ENCODE assay signal across 14 mouse cellular contexts in genomic region chr10:8132795-8133194, GRCm38 (mm10).
DNase-seq lines count a peak whose midpoint lies in the region; ATAC-seq and TF ChIP-seq lines count a peak whose summit lies in the region.
"Had no signal": no experiment of that assay in that cellular context is flagged by ENCODE, and none has a peak within 500 bp of the region (broad histone marks: within the 10 kb centered on the region; RNA-seq: fewer than 3 reads in every experiment).

No protein-coding gene starts in this region.

- no peak for TF ChIP-seq EP300 in stomach, postnatal 0 days (optimal IDR thresholded peaks at IDR 0.05)

- no peaks in the 10 kb centered on the region for H3K9me3 ChIP-seq in forebrain, embryonic 13.5 days (replicated peaks)
- H3K9me3 ChIP-seq in forebrain, embryonic 12.5 days, result no peaks in the 10 kb centered on the region
- H3K9me3 ChIP-seq in stomach, embryonic 16.5 days (replicated peaks; ENCODE audit: control insufficient read depth, low read length), result no peaks in the 10 kb centered on the region
- H3K9me3 ChIP-seq in stomach, postnatal 0 days (ENCODE audit: control insufficient read depth, low read length), result no peaks in the 10 kb centered on the region
- no peaks in the 10 kb centered on the region for H3K9me3 ChIP-seq in limb, embryonic 13.5 days
- H3K9me3 ChIP-seq: midbrain, embryonic 12.5 days had no signal

- TF ChIP-seq CTCF in stomach, postnatal 0 days (IDR thresholded peaks at IDR 0.05; ENCODE audit: low read depth), result no peak

- 0 out of 2 replicates have a peak, but pooled peaks have one; percentile 4 for ATAC-seq in forebrain, embryonic 13.5 days
- ATAC-seq in forebrain, embryonic 12.5 days (ENCODE audit: low FRiP score), result no peak; the same call in 1 of the 2 replicates
- no peak for ATAC-seq in stomach, embryonic 16.5 days (ENCODE audit: insufficient read depth, low FRiP score)
- no peak for ATAC-seq in stomach, postnatal 0 days (ENCODE audit: low FRiP score, low TSS enrichment)
- ATAC-seq in limb, embryonic 13.5 days (ENCODE audit: low FRiP score, low read depth), result no peak
- no peak for ATAC-seq in megakaryocyte, adult 5-6 weeks (ENCODE audit: poor library complexity, severe bottlenecking)

- peaks cover 14% of the 10 kb centered on the region for H3K4me1 ChIP-seq in forebrain, embryonic 13.5 days
- H3K4me1 ChIP-seq in forebrain, embryonic 12.5 days, result peaks cover 13% of the 10 kb centered on the region
- H3K4me1 ChIP-seq in stomach, embryonic 16.5 days (ENCODE audit: control insufficient read depth, insufficient read depth, low read length), result peaks cover 3% of the 10 kb centered on the region; the same call in 1 of the 2 replicates
- H3K4me1 ChIP-seq in stomach, postnatal 0 days (replicated peaks; ENCODE audit: control insufficient read depth, insufficient read depth), result no peaks in the 10 kb centered on the region
- peaks cover 29% of the 10 kb centered on the region for H3K4me1 ChIP-seq in limb, embryonic 13.5 days

- no peak overlapping the region for H3K9ac ChIP-seq in forebrain, embryonic 13.5 days
- H3K9ac ChIP-seq in forebrain, embryonic 12.5 days, result no peak overlapping the region
- H3K9ac ChIP-seq in stomach, embryonic 16.5 days (ENCODE audit: low read length), result no peak overlapping the region
- no peak overlapping the region for H3K9ac ChIP-seq in stomach, postnatal 0 days (ENCODE audit: low read length)
- no peak overlapping the region for H3K9ac ChIP-seq in limb, embryonic 13.5 days
- H3K9ac ChIP-seq: liver, embryonic 14.5 days; midbrain, embryonic 12.5 days had no signal

- H3K36me3 ChIP-seq in forebrain, embryonic 13.5 days (ENCODE audit: poor library complexity, severe bottlenecking), result no peaks in the 10 kb centered on the region
- H3K36me3 ChIP-seq in forebrain, embryonic 12.5 days (replicated peaks), result no peaks in the 10 kb centered on the region
- no peaks in the 10 kb centered on the region for H3K36me3 ChIP-seq in stomach, embryonic 16.5 days (ENCODE audit: control insufficient read depth, insufficient read depth, low read length)
- H3K36me3 ChIP-seq in stomach, postnatal 0 days (ENCODE audit: control insufficient read depth, insufficient read depth, low read length), result no peaks in the 10 kb centered on the region
- H3K36me3 ChIP-seq in limb, embryonic 13.5 days, result no peaks in the 10 kb centered on the region
- H3K36me3 ChIP-seq: midbrain, embryonic 12.5 days had no signal

- no peak overlapping the region for H3K27ac ChIP-seq in forebrain, embryonic 13.5 days
- no peak overlapping the region for H3K27ac ChIP-seq in forebrain, embryonic 12.5 days
- no peak overlapping the region for H3K27ac ChIP-seq in stomach, embryonic 16.5 days (ENCODE audit: low read length)
- no peak overlapping the region for H3K27ac ChIP-seq in stomach, postnatal 0 days (replicated peaks)
- peak overlapping the region; percentile 73; the same call in 1 of the 2 replicates for H3K27ac ChIP-seq in limb, embryonic 13.5 days
- H3K27ac ChIP-seq: liver, embryonic 14.5 days; midbrain, embryonic 12.5 days had no signal

- H3K27me3 ChIP-seq in forebrain, embryonic 13.5 days, result no peaks in the 10 kb centered on the region
- H3K27me3 ChIP-seq in forebrain, embryonic 12.5 days, result 0 out of 2 replicates have a peak, but pooled peaks cover 6% of the 10 kb centered on the region
- no peaks in the 10 kb centered on the region for H3K27me3 ChIP-seq in stomach, embryonic 16.5 days (ENCODE audit: control insufficient read depth, insufficient read depth, low read length)
- no peaks in the 10 kb centered on the region for H3K27me3 ChIP-seq in stomach, postnatal 0 days (ENCODE audit: control insufficient read depth, insufficient read depth, low read length)
- no peaks in the 10 kb centered on the region for H3K27me3 ChIP-seq in limb, embryonic 13.5 days

- H3K4me3 ChIP-seq in forebrain, embryonic 13.5 days, result no peak overlapping the region
- H3K4me3 ChIP-seq in forebrain, embryonic 12.5 days (replicated peaks), result no peak overlapping the region
- no peak overlapping the region for H3K4me3 ChIP-seq in stomach, embryonic 16.5 days (replicated peaks; ENCODE audit: low read length)
- no peak overlapping the region for H3K4me3 ChIP-seq in stomach, postnatal 0 days (ENCODE audit: low read depth, low read length)
- no peak overlapping the region for H3K4me3 ChIP-seq in limb, embryonic 13.5 days
- H3K4me3 ChIP-seq: midbrain, embryonic 12.5 days had no signal

- no peak for DNase-seq in stomach, postnatal 0 days (ENCODE audit: low spot score)
- DNase-seq in adrenal gland, postnatal 25 days, result no peak
- DNase-seq in gastrocnemius, adult 8-10 months (ENCODE audit: low spot score in 2 of 2), result no peak
- DNase-seq: B cell, adult 2 months; cerebellum, adult 8-10 months; gastrocnemius, postnatal 10 days; thymus, adult 2 months had no signal

- WGBS in forebrain, embryonic 13.5 days, result 34% methylated on average over 2 of the region's 2 CpGs
- 15% methylated on average over 2 of the region's 2 CpGs for WGBS in forebrain, embryonic 12.5 days
- WGBS in stomach, embryonic 16.5 days, result 76% methylated on average over 2 of the region's 2 CpGs
- WGBS in stomach, postnatal 0 days, result 84% methylated on average over 2 of the region's 2 CpGs
- whole genome bisulfite sequencing in limb, embryonic 13.5 days, result 69% methylated on average over 2 of the region's 2 CpGs

- H3K4me2 ChIP-seq in forebrain, embryonic 13.5 days, result no peak overlapping the region
- H3K4me2 ChIP-seq in forebrain, embryonic 12.5 days, result no peak overlapping the region
- 0 out of 2 replicates have a peak overlapping the region, but pooled peaks have one; percentile 27 for H3K4me2 ChIP-seq in stomach, embryonic 16.5 days (ENCODE audit: low read depth, low read length)
- no peak overlapping the region for H3K4me2 ChIP-seq in stomach, postnatal 0 days (replicated peaks; ENCODE audit: low read depth)
- H3K4me2 ChIP-seq in limb, embryonic 13.5 days (replicated peaks), result no peak overlapping the region
